Mouse (Mus musculus) retina, adult 2 months (tissue): ENCODE measurements around the gene Glod5.

ENCODE experiments used
- DNase-seq: peaks from one replicate; pipeline ENCODE4 v3.0.0-alpha.2; 2012; ENCODE audit warnings: low read depth, low spot score

Gene Glod5

DNA sequence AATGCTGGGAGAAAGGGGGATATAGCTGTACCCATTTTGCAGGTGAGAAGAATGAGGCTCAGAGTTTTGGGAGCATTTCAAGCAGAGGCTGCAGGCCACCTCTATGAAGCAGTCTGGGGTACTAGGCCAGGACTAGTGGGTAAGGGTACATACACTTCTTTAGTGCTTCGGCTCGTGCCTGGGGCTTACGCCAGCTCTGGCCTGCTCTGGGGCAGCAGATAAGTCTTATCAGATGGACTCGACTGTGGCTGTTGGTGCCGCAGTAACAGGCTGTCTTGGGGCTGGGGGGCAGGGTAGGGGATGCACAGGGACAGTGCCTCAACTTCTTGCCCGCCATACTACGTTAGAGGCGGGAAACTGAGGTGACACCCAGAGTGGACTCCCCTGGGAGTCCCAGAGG is 50.1 kb downstream of the Glod5 start:
- DNase-seq: no peak

DNA sequence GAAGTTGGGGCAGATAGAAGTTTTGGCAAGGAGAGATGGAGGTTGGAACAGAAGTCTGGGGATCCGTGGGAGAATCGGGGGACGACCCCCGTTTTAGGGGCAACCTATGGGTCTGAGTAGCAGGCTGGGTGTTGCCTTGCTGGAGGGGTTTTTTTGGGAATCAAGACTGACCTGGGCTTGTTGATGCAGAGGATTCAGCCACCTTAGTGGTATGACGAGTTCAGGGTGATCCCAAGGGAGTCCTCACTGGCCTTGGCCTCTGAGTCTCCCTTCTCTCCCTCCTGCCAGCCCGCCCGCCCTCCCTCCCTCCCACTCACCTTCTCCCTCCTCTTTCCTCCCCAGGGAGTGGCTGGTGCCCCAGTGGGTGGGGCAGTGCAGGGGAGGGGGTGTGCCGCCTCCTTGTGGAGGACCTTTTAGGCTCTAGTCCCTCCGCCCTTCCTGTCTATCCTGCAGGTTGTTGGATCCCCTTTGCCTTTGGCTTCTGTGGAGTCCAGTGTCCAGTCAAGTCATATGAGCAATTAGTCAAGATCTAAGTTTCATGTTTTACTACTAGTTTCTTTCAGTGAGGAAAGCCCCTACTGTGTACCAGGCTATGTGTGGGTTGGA is 50.6 kb downstream of the Glod5 start:
- DNase-seq: no peak

DNA sequence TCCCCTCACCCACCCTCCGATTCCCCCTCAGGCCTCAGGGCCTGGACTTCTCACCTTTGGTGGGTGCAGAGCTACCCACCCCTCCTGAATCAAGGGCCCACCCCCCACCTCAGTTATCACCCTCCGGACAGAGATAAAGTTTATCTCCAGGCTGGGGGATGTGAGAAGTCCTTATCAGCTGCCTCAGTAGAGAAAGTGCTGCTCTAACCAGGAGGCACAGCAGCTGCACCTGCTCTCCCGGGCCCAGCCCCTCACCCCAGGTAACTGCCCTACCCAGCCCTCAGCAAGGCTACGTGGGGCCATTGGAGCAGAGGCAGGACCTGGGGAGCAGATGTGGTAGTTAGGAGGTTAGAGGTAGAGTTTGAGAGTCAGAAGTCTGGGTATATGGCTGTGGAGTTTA is 52.1 kb downstream of the Glod5 start:
- no peak for DNase-seq

DNA sequence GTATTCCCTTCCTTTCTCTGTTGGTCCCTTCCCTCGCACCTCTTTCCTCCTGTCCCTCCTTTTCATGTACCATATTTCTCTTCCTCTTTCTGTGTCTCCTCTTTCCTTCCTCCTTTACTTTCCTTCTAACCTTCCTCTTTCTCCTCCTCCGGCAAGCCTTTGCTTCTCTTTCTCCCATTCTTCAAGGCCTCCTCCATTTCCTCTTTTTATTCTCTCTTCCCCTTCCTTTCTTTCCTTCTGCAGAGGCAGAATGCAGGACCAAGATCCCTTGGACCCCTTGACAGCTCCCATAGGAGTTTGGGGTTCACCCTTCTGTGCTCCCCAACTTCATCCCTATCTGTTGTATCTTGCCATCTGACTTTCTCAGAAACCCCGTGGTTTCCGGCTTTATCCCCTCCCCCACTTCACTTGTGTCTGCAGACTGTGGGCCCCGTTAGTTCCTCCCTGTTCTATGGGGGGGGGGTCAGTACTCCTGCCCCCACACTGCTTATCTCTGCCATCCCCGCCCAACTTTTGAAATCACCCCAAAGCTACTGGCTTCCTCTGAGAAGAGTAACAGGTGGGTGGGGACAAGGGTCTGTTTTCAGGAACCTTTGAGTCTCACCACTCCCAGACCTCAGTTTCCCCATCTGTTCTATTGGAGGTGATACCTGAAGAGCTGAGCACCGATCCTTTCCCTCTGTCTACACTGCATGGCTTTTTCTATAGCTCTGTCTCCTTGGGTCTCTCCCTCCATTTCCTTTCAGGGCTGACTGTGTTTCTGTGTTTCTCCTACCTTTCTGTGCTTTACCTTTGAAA is 54.3 kb downstream of the Glod5 start:
- DNase-seq: no peak

DNA sequence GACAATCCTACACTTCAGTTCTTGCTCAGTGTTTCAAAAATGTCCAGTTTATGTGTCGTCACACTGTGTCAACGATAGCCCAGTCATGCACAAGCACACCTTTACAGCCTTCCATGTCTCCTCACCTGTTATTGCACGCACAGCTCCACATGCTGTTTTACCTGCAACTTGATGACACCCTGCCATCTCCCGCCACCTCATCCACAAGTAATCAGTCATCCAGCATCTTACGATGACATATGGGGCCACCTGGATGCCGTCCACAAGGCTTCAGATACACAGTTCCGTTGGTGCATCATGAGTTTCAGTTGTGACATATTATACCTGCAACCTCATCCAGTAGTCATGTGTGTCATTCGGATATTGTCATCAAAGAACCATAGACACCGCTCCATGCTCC is 59.4 kb downstream of the Glod5 start:
- DNase-seq: no peak
